8 mouse cellular contexts compared by ENCODE assay signal in genomic region chr9:73162571-73163333, GRCm38 (mm10). TPM values are rescaled to one million over a fixed set of nuclear protein-coding genes. Genes with fewer than 3 reads are reported as not detected.
A peak's percentile ranks its signal among the peaks of the same experiment; 100 is the strongest.
DNase-seq lines count a peak whose midpoint lies in the region; ATAC-seq and TF ChIP-seq lines count a peak whose summit lies in the region.

No protein-coding gene starts in this region.

- no peak overlapping the region for H3K27ac ChIP-seq in heart, embryonic 16.5 days (ENCODE audit: low read length)
- no peak overlapping the region for H3K27ac ChIP-seq in liver, embryonic 14.5 days
- no peak overlapping the region for H3K27ac ChIP-seq in neural tube, embryonic 11.5 days (ENCODE audit: low read depth, low read length)

- H3K36me3 ChIP-seq in C2C12 (ENCODE audit: control insufficient read depth, insufficient read depth), result no peaks in the 10 kb centered on the region
- no peaks in the 10 kb centered on the region for H3K36me3 ChIP-seq in heart, embryonic 16.5 days (ENCODE audit: control insufficient read depth, insufficient read depth)
- H3K36me3 ChIP-seq in liver, embryonic 14.5 days (replicated peaks; ENCODE audit: control insufficient read depth, insufficient read depth, low read depth), result no peaks in the 10 kb centered on the region
- H3K36me3 ChIP-seq in neural tube, embryonic 11.5 days (ENCODE audit: control insufficient read depth, insufficient read depth, low read length), result no peaks in the 10 kb centered on the region

- H3K4me3 ChIP-seq in C2C12 (ENCODE audit: insufficient read depth, poor library complexity, severe bottlenecking), result no peak overlapping the region
- H3K4me3 ChIP-seq in heart, embryonic 16.5 days (ENCODE audit: low read length), result peak overlapping the region; percentile 51
- H3K4me3 ChIP-seq in liver, embryonic 14.5 days (ENCODE audit: insufficient read depth in 1 of 2, low read depth in 2 of 2, low read length in 2 of 2), result no peak overlapping the region
- H3K4me3 ChIP-seq in neural tube, embryonic 11.5 days (ENCODE audit: low read depth, low read length), result no peak overlapping the region

- TF ChIP-seq CTCF in C2C12 (IDR thresholded peaks at IDR 0.05; ENCODE audit: control insufficient read depth, insufficient read depth, insufficient read length), result peak; percentile 9
- TF ChIP-seq CTCF in liver, embryonic 14.5 days (IDR thresholded peaks at IDR 0.05; ENCODE audit: low read depth), result peak; percentile 73

- H3K79me3 ChIP-seq in C2C12 (ENCODE audit: low read depth), result no peaks in the 10 kb centered on the region

- H3K9ac ChIP-seq in heart, embryonic 16.5 days (ENCODE audit: low read length), result peak overlapping the region; percentile 62
- no peak overlapping the region for H3K9ac ChIP-seq in liver, embryonic 14.5 days (replicated peaks)
- no peak overlapping the region for H3K9ac ChIP-seq in neural tube, embryonic 11.5 days (ENCODE audit: low read length)

- no peak for TF ChIP-seq EP300 in liver, embryonic 14.5 days (IDR thresholded peaks at IDR 0.05; ENCODE audit: low read depth)

- H3K79me2 ChIP-seq in C2C12 (ENCODE audit: control insufficient read depth, insufficient read depth), result no peaks in the 10 kb centered on the region

- 0 out of 2 replicates have a peak, but pooled peaks cover 2% of the 10 kb centered on the region for H3K4me1 ChIP-seq in heart, embryonic 16.5 days (ENCODE audit: control insufficient read depth, insufficient read depth, low read length)
- no peaks in the 10 kb centered on the region for H3K4me1 ChIP-seq in liver, embryonic 14.5 days (replicated peaks; ENCODE audit: control insufficient read depth in 2 of 2, insufficient read depth in 2 of 2, low read length in 1 of 2)
- H3K4me1 ChIP-seq in neural tube, embryonic 11.5 days (ENCODE audit: control insufficient read depth, insufficient read depth, low read length), result no peaks in the 10 kb centered on the region

- H3K4me2 ChIP-seq in heart, embryonic 16.5 days (ENCODE audit: low read depth, low read length), result peak overlapping the region; percentile 75
- H3K4me2 ChIP-seq in liver, embryonic 14.5 days (ENCODE audit: low read depth), result peak overlapping the region; percentile 44
- H3K4me2 ChIP-seq in neural tube, embryonic 11.5 days (ENCODE audit: low read depth), result peak overlapping the region; percentile 17

- ATAC-seq in heart, embryonic 16.5 days (replicated peaks; ENCODE audit: extremely low read depth, insufficient read depth, low FRiP score), result no peak; the same call in 1 of the 2 replicates
- no peak for ATAC-seq in liver, embryonic 14.5 days (ENCODE audit: insufficient read depth)
- ATAC-seq in neural tube, embryonic 11.5 days (ENCODE audit: insufficient read depth, low FRiP score, low TSS enrichment), result no peak

- no peak overlapping the region for H3ac ChIP-seq in C2C12 (ENCODE audit: control insufficient read depth, insufficient read length, low read depth)

- 12% methylated on average over 26 of the region's 26 CpGs for WGBS in heart, embryonic 16.5 days
- 20% methylated on average over 26 of the region's 26 CpGs for WGBS in liver, embryonic 14.5 days (ENCODE audit: insufficient replicate concordance)
- 24% methylated on average over 26 of the region's 26 CpGs for WGBS in neural tube, embryonic 11.5 days

- H3K9me3 ChIP-seq in heart, embryonic 16.5 days (replicated peaks; ENCODE audit: control insufficient read depth, low read length), result no peaks in the 10 kb centered on the region
- H3K9me3 ChIP-seq in liver, embryonic 14.5 days (ENCODE audit: control insufficient read depth, low read length), result peaks cover 5% of the 10 kb centered on the region
- no peaks in the 10 kb centered on the region for H3K9me3 ChIP-seq in neural tube, embryonic 11.5 days (ENCODE audit: control insufficient read depth, low read length)

- DNase-seq in brain, adult 2 months (ENCODE audit: low read depth, low spot score), result peak; percentile 94
- peak; percentile 56 for DNase-seq in fibroblast of lung, adult 2 months (ENCODE audit: low read depth)
- peak; percentile 66 to 84 for DNase-seq in kidney, postnatal 36 days
- DNase-seq in liver, embryonic 14.5 days (ENCODE audit: low read depth in 3 of 3, low spot score in 3 of 3), result peak; percentile 20 to 39 (median 25)
- peak; percentile 86 for DNase-seq in neural tube, embryonic 11.5 days (ENCODE audit: low spot score)
- DNase-seq in telencephalon, adult 2 months (ENCODE audit: low read depth, low spot score), result peak; percentile 69

- no peaks in the 10 kb centered on the region for H3K27me3 ChIP-seq in C2C12 (ENCODE audit: control insufficient read depth, insufficient read depth, insufficient read length)
- H3K27me3 ChIP-seq in heart, embryonic 16.5 days (ENCODE audit: control insufficient read depth, insufficient read depth, low read length), result peaks cover 3% of the 10 kb centered on the region; the same call in 1 of the 2 replicates
- H3K27me3 ChIP-seq in liver, embryonic 14.5 days (ENCODE audit: control insufficient read depth, insufficient read depth, low read length), result no peaks in the 10 kb centered on the region
- no peaks in the 10 kb centered on the region for H3K27me3 ChIP-seq in neural tube, embryonic 11.5 days (ENCODE audit: control insufficient read depth, insufficient read depth, low read length)

TF ChIP-seq in C2C12, 6 proteins besides CTCF, POLR2A, EP300 and RAD21:
- TF ChIP-seq USF1 (IDR thresholded peaks at IDR 0.05; ENCODE audit: low read depth), result no peak
- TF ChIP-seq MAX (IDR thresholded peaks at IDR 0.05), result no peak
- no peak for TF ChIP-seq MYOD1 (IDR thresholded peaks at IDR 0.05; ENCODE audit: control insufficient read depth, insufficient read length, low read depth)
- no peak for TF ChIP-seq FOSL1 (IDR thresholded peaks at IDR 0.05; ENCODE audit: insufficient read depth, low read length, poor library complexity, severe bottlenecking)
- TF ChIP-seq CEBPB (IDR thresholded peaks at IDR 0.05; ENCODE audit: low read depth), result no peak
- no peak for TF ChIP-seq MYOG (IDR thresholded peaks at IDR 0.05; ENCODE audit: control insufficient read depth, extremely low read depth, insufficient read length)

RNA-seq across cellular contexts. Expression of gene Rsl24d1, which starts 49.5 kb away (rescaled TPM):
- 62.5 TPM for polyA plus RNA-seq in C2C12 (2012; fragmentation: generic; extraction: Trizol)
- polyA plus RNA-seq in heart, embryonic 16.5 days (2015; fragmentation: Nextera tagmentation; extraction: Ambion mirVana), result 78.8 and 86.3 TPM in 2 replicates
- 22.3 and 29.7 TPM in 2 replicates for polyA plus RNA-seq in liver, embryonic 14.5 days (2012; rRNA removed)
- polyA plus RNA-seq in liver, embryonic 14.5 days (2014; fragmentation: Nextera tagmentation; extraction: Ambion mirVana), result 49.5 and 54.9 TPM in 2 replicates
- polyA plus RNA-seq in neural tube, embryonic 11.5 days (2014; fragmentation: Nextera tagmentation; extraction: Ambion mirVana), result 145 and 156 TPM in 2 replicates

Comparison
In these comparisons a context has a peak if more than half of its experiments do, and no peak if none do; other contexts are left out.
1. DNase-seq: peak in every context shown above with its lines; median percentile 94 in brain, adult 2 months; 86 in neural tube, embryonic 11.5 days; 75 in kidney, postnatal 36 days; 69 in telencephalon, adult 2 months; 56 in fibroblast of lung, adult 2 months; 25 in liver, embryonic 14.5 days.
2. H3K4me2 ChIP-seq: peak in every context shown above with its lines; median percentile 75 in heart, embryonic 16.5 days; 44 in liver, embryonic 14.5 days; 17 in neural tube, embryonic 11.5 days.